Mouse (Mus musculus) macrophage (primary cell): Measurements from ENCODE around the gene Il1b. TPM values are rescaled to one million over a fixed set of nuclear protein-coding genes. Genes with fewer than 3 reads are reported as not detected.

Experiments
- H3K27ac ChIP-seq: fragments of 350-480 bp; formaldehyde crosslinking; 2 replicates; pipeline ENCODE4 v1.9.0; 2021
- H3K36me3 ChIP-seq: fragments of 350-480 bp; formaldehyde crosslinking; 2 replicates; pipeline ENCODE4 v1.9.0; 2021; ENCODE audit errors: inconsistent target
- H3K4me3 ChIP-seq: fragments of 350-480 bp; formaldehyde crosslinking; 2 replicates; pipeline ENCODE4 v1.9.0; 2021; ENCODE audit errors: inconsistent target
- H3K79me2 ChIP-seq: fragments of 350-480 bp; formaldehyde crosslinking; 2 replicates; pipeline ENCODE4 v1.9.0; 2021; ENCODE audit errors: inconsistent target
- WGBS: methylation state at CpG from one replicate; pipeline ENCODE4 v1.1.7; 2026; ENCODE audit warnings: inconsistent platforms; ENCODE audit not compliant: missing documents; 5-methylcytosine and 5-hydroxymethylcytosine counted together
- polyA plus RNA-seq: library from polyadenylated mRNA; stranded (reverse); fragments of 250-400 nt; gene quantifications from 3 replicates; pipeline ENCODE4 v1.2.4, GENCODE M21; 2018; ENCODE audit warnings: inconsistent platforms

The Il1b gene
- polyA plus RNA-seq, 1 experiment from 2014 or later, result 8.7 TPM

- 10% methylated on average over 13 of the region's 13 CpGs for WGBS
- Histone ChIP-seq H3K36me3 (no peaks in the 10 kb centered on the region), H3K4me3 (no peak overlapping the region), H3K79me2 (no peaks in the 10 kb centered on the region), H3K27ac (no peak overlapping the region)
These were observed 40.4 kb downstream of the Il1b start for GRCm38 (mm10) chr2:129330540-129330939.

GRCm38 (mm10) chr2:129330024-129330423 lies 40.9 kb downstream of the Il1b start:
- Histone ChIP-seq H3K79me2 (no peaks in the 10 kb centered on the region), H3K27ac (no peak overlapping the region), H3K4me3 (no peak overlapping the region), H3K36me3 (no peaks in the 10 kb centered on the region)
- WGBS, result 60% methylated on average over 6 of the region's 7 CpGs

- no peak overlapping the region for H3K4me3 ChIP-seq
- 71% methylated on average over 4 of the region's 4 CpGs for WGBS
- no peaks in the 10 kb centered on the region for H3K36me3 ChIP-seq
- H3K79me2 ChIP-seq, result no peaks in the 10 kb centered on the region
- no peak overlapping the region for H3K27ac ChIP-seq
These were observed 42.7 kb downstream of the Il1b start for GRCm38 (mm10) chr2:129328238-129328637.

GRCm38 (mm10) chr2:129324216-129324615 lies 46.7 kb downstream of the Il1b start:
- H3K27ac ChIP-seq, result no peak overlapping the region
- 89% methylated on average over 3 of the region's 3 CpGs for WGBS
- H3K36me3 ChIP-seq, result no peaks in the 10 kb centered on the region
- H3K4me3 ChIP-seq, result no peak overlapping the region
- no peaks in the 10 kb centered on the region for H3K79me2 ChIP-seq

GRCm38 (mm10) chr2:129322117-129322635 lies 48.8 kb downstream of the Il1b start:
- Histone ChIP-seq H3K4me3 (no peak overlapping the region), H3K79me2 (no peaks in the 10 kb centered on the region), H3K36me3 (no peaks in the 10 kb centered on the region), H3K27ac (no peak overlapping the region)
- WGBS, result 86% methylated on average over 1 of the region's 1 CpGs

- Histone ChIP-seq H3K79me2 (no peaks in the 10 kb centered on the region), H3K4me3 (no peak overlapping the region), H3K27ac (no peak overlapping the region), H3K36me3 (no peaks in the 10 kb centered on the region)
- 21% methylated on average over 8 of the region's 8 CpGs for WGBS
These were observed 50.8 kb downstream of the Il1b start for GRCm38 (mm10) chr2:129320033-129320605.

- Histone ChIP-seq H3K36me3 (no peaks in the 10 kb centered on the region), H3K79me2 (no peaks in the 10 kb centered on the region), H3K27ac (no peak overlapping the region), H3K4me3 (no peak overlapping the region)
- 39% methylated on average over 4 of the region's 4 CpGs for WGBS
These were observed 55.1 kb downstream of the Il1b start for GRCm38 (mm10) chr2:129315831-129316230.

GRCm38 (mm10) chr2:129314880-129315279 lies 56.1 kb downstream of the Il1b start:
- H3K79me2 ChIP-seq, result no peaks in the 10 kb centered on the region
- H3K27ac ChIP-seq, result no peak overlapping the region
- WGBS, result 66% methylated on average over 4 of the region's 6 CpGs
- no peaks in the 10 kb centered on the region for H3K36me3 ChIP-seq
- H3K4me3 ChIP-seq, result no peak overlapping the region

Other genes with a start within 250 kb of the Il1b start
- 11.9 to 13.8 TPM (median 13.2 TPM) in 3 replicates for gene Chchd5, start 241.4 kb downstream of the Il1b start, polyA plus RNA-seq
- 36.9 to 54.7 TPM (median 39.8 TPM) in 3 replicates for gene Slc20a1, start 172.4 kb downstream of the Il1b start, polyA plus RNA-seq
- gene Ckap2l, start 73.9 kb downstream of the Il1b start, polyA plus RNA-seq, result 0.71 to 6.7 TPM (median 5.8 TPM) in 3 replicates
- 7.1 to 35.6 TPM (median 11.4 TPM) in 3 replicates for gene Il1a, start 61.2 kb downstream of the Il1b start, polyA plus RNA-seq
- gene F830045P16Rik, start 165.5 kb upstream of the Il1b start, polyA plus RNA-seq, result 0.26 to 1.1 TPM (median 0.55 TPM) in 3 replicates
- gene Sirpa, start 221.7 kb upstream of the Il1b start, polyA plus RNA-seq, result 1,368 to 2,259 TPM (median 1,677 TPM) in 3 replicates